Mouse (Mus musculus) forebrain, embryonic 11.5 days (tissue): ENCODE data around the gene Nr4a3. TPM values are rescaled to one million over a fixed set of nuclear protein-coding genes. Genes with fewer than 3 reads are reported as not detected.
A peak's percentile ranks its signal among the peaks of the same experiment; 100 is the strongest.

ENCODE experiments used
- ATAC-seq: fragments of 200-750 bp; cut with Nextera tagmentation; replicated peaks from 2 replicates; pipeline ENCODE4 v1.8.0; 2017; ENCODE audit warnings: moderate TSS enrichment; ENCODE audit not compliant: low FRiP score
- DNase-seq: peaks from one replicate; pipeline ENCODE4 v3.0.0-alpha.2; 2017; ENCODE audit warnings: low spot score
- H3K27ac ChIP-seq: fragments of 300-500 bp; sonication (generic); 2 replicates; pipeline ENCODE4 v1.5.1; 2014; ENCODE audit warnings: low read depth, low read length
- H3K27me3 ChIP-seq: fragments of 300-500 bp; sonication (generic); 2 replicates; pipeline ENCODE4 v1.6.1; 2014; ENCODE audit warnings: mild to moderate bottlenecking, low read length, mixed read lengths; ENCODE audit not compliant: control insufficient read depth, insufficient read depth
- H3K36me3 ChIP-seq: fragments of 300-500 bp; sonication (generic); 2 replicates; pipeline ENCODE4 v1.6.1; 2014; ENCODE audit warnings: mild to moderate bottlenecking, low read length, moderate library complexity, mixed read lengths; ENCODE audit not compliant: control insufficient read depth, insufficient read depth
- H3K4me1 ChIP-seq: fragments of 300-500 bp; sonication (generic); replicated peaks from 2 replicates; pipeline ENCODE4 v1.6.1; 2014; ENCODE audit warnings: low read length, mixed read lengths; ENCODE audit not compliant: control insufficient read depth, insufficient read depth
- H3K4me2 ChIP-seq: fragments of 300-500 bp; sonication (generic); 2 replicates; pipeline ENCODE4 v1.6.1; 2014; ENCODE audit warnings: low read depth, mild to moderate bottlenecking, low read length, moderate library complexity, mixed read lengths; ENCODE audit not compliant: severe bottlenecking
- H3K4me3 ChIP-seq: fragments of 300-500 bp; sonication (generic); 2 replicates; pipeline ENCODE4 v1.5.1; 2014; ENCODE audit warnings: low read depth, low read length
- H3K9ac ChIP-seq: fragments of 300-500 bp; sonication (generic); 2 replicates; pipeline ENCODE4 v1.6.1; 2014; ENCODE audit warnings: low read length
- H3K9me3 ChIP-seq: fragments of 300-500 bp; sonication (generic); 2 replicates; pipeline ENCODE4 v1.6.1; 2016; ENCODE audit warnings: low read length, mixed read lengths; ENCODE audit not compliant: control insufficient read depth
- WGBS: fragments of 180-500 bp; shearing (Covaris S2); extraction: QIAGEN DNeasy Blood & Tissue Kit; methylation state at CpG from one replicate; pipeline ENCODE4 v1.1.7; 2014; 5-methylcytosine and 5-hydroxymethylcytosine counted together
- polyA plus RNA-seq: library from polyadenylated mRNA; unstranded; fragments of >200 nt; fragmentation: Nextera tagmentation; extraction: Ambion mirVana; gene quantifications from 2 replicates; pipeline ENCODE4 v1.2.1, GENCODE M21; 2014

Gene Nr4a3
- polyA plus RNA-seq: 0.31 and 0.71 TPM in 2 replicates

- H3K9me3 ChIP-seq: no peaks in the 10 kb centered on the region
- peak within 1 kb of the TSS; percentile 97 for H3K4me2 ChIP-seq
- H3K9ac ChIP-seq: peak within 1 kb of the TSS; percentile 70
- peak within 1 kb of the TSS; percentile 59 for H3K4me3 ChIP-seq
- ATAC-seq (peak; percentile 77), DNase-seq (peak; percentile 91)
- peaks cover 17% of the 10 kb centered on the region; the same call in 1 of the 2 replicates for H3K4me1 ChIP-seq
- under 1% methylated on average over 51 of the region's 54 CpGs for WGBS
- H3K36me3 ChIP-seq: no peaks in the 10 kb centered on the region
- H3K27me3 ChIP-seq: peaks cover 19% of the 10 kb centered on the region
- peak within 1 kb of the TSS; percentile 69 for H3K27ac ChIP-seq
These were observed at the start of gene Nr4a3 for GRCm38 (mm10) chr4:48044491-48045211. Gene Nr4a3 (plus strand): TSS chr4:48045153.

DNA sequence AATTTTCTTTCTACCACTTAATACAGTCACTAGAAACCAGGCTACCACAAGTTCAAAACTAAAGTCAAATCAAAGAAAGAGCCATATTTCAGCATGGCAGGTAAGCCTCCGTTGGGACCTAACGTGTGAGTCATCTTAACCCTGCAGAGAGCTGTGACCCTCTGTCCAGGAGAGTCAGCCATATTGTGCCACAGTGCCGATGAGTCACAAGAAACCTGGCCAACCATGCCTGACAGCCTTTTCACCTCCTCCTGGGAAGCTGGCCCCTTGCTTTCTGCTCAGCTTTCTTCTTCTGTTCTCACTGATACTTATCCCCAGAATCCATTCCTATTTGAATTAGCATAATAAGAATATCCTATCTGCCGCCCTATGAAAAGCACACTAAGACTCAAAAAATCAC, 42.0 kb upstream of the Nr4a3 start:
- Histone ChIP-seq H3K4me1 (no peaks in the 10 kb centered on the region), H3K27me3 (no peaks in the 10 kb centered on the region), H3K27ac (no peak overlapping the region), H3K4me2 (no peak overlapping the region), H3K36me3 (no peaks in the 10 kb centered on the region), H3K9ac (no peak overlapping the region), H3K4me3 (no peak overlapping the region), H3K9me3 (no peaks in the 10 kb centered on the region)
- ATAC-seq (no peak), DNase-seq (no peak)
- WGBS: 91% methylated on average over 4 of the region's 4 CpGs

GRCm38 (mm10) chr4:48003456-48003855, 41.5 kb upstream of the Nr4a3 start:
- Histone ChIP-seq H3K4me3 (no peak overlapping the region), H3K9me3 (no peaks in the 10 kb centered on the region), H3K27ac (no peak overlapping the region), H3K4me2 (no peak overlapping the region), H3K36me3 (no peaks in the 10 kb centered on the region), H3K27me3 (no peaks in the 10 kb centered on the region), H3K9ac (no peak overlapping the region), H3K4me1 (no peaks in the 10 kb centered on the region)
- WGBS: 91% methylated on average over 3 of the region's 3 CpGs
- ATAC-seq (no peak), DNase-seq (no peak)

- ATAC-seq (no peak), DNase-seq (no peak)
- H3K9ac ChIP-seq: no peak overlapping the region
- H3K4me2 ChIP-seq: no peak overlapping the region
- no peaks in the 10 kb centered on the region for H3K27me3 ChIP-seq
- H3K9me3 ChIP-seq: no peaks in the 10 kb centered on the region
- no peaks in the 10 kb centered on the region for H3K4me1 ChIP-seq
- H3K4me3 ChIP-seq: no peak overlapping the region
- no peak overlapping the region for H3K27ac ChIP-seq
- 96% methylated on average over 3 of the region's 3 CpGs for WGBS
- no peaks in the 10 kb centered on the region for H3K36me3 ChIP-seq
These were observed 38.6 kb upstream of the Nr4a3 start for GRCm38 (mm10) chr4:48006355-48006754.

- H3K27ac ChIP-seq: no peak overlapping the region
- H3K4me3 ChIP-seq: no peak overlapping the region
- H3K36me3 ChIP-seq: no peaks in the 10 kb centered on the region
- no peak overlapping the region for H3K9ac ChIP-seq
- H3K9me3 ChIP-seq: no peaks in the 10 kb centered on the region
- no peaks in the 10 kb centered on the region for H3K27me3 ChIP-seq
- DNase-seq (no peak), ATAC-seq (no peak)
- no peaks in the 10 kb centered on the region for H3K4me1 ChIP-seq
- WGBS: 90% methylated on average over 3 of the region's 3 CpGs
- no peak overlapping the region for H3K4me2 ChIP-seq
These were observed 32.7 kb upstream of the Nr4a3 start for GRCm38 (mm10) chr4:48012209-48012608.

- no peak for DNase-seq
- Histone ChIP-seq H3K4me1 (no peaks in the 10 kb centered on the region), H3K9me3 (no peaks in the 10 kb centered on the region), H3K27ac (no peak overlapping the region), H3K36me3 (no peaks in the 10 kb centered on the region), H3K4me3 (no peak overlapping the region), H3K27me3 (no peaks in the 10 kb centered on the region), H3K9ac (no peak overlapping the region), H3K4me2 (no peak overlapping the region)
- no peak for ATAC-seq
- WGBS: 74% methylated on average over 3 of the region's 3 CpGs
These were observed 22.0 kb upstream of the Nr4a3 start for GRCm38 (mm10) chr4:48022966-48023365.

- DNase-seq: no peak
- no peaks in the 10 kb centered on the region for H3K36me3 ChIP-seq
- H3K9ac ChIP-seq: no peak overlapping the region
- no peak for ATAC-seq
- H3K4me1 ChIP-seq: no peaks in the 10 kb centered on the region
- WGBS: 59% methylated on average over 24 of the region's 24 CpGs
- no peaks in the 10 kb centered on the region for H3K27me3 ChIP-seq
- H3K4me3 ChIP-seq: no peak overlapping the region
- H3K27ac ChIP-seq: no peak overlapping the region
- no peaks in the 10 kb centered on the region for H3K9me3 ChIP-seq
- no peak overlapping the region for H3K4me2 ChIP-seq
These were observed 15.3 kb upstream of the Nr4a3 start for GRCm38 (mm10) chr4:48029652-48030051.

GRCm38 (mm10) chr4:48034287-48034686, 10.7 kb upstream of the Nr4a3 start:
- no peaks in the 10 kb centered on the region for H3K9me3 ChIP-seq
- 85% methylated on average over 9 of the region's 9 CpGs for WGBS
- H3K4me3 ChIP-seq: no peak overlapping the region
- DNase-seq (no peak), ATAC-seq (no peak)
- no peaks in the 10 kb centered on the region for H3K4me1 ChIP-seq
- no peaks in the 10 kb centered on the region for H3K27me3 ChIP-seq
- H3K4me2 ChIP-seq: no peak overlapping the region
- H3K9ac ChIP-seq: no peak overlapping the region
- no peaks in the 10 kb centered on the region for H3K36me3 ChIP-seq
- H3K27ac ChIP-seq: no peak overlapping the region

DNA sequence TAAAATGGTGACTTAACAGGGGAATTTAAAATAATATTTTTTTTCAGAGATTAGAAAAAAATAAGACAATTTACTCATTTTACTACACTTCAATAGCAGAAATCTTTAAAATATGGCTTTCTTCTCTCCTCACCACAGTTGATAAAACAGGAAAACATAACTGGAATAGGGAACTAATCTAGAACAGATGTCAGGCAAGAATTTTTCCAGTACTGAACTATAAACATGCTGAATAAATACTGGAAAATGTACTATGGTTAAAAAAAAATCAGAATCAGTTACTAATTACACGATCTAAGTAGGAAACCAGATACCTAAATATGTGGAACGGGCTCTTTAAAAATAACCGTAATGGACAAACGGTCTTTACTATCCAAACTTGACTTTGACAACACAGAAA, 7.3 kb upstream of the Nr4a3 start:
- ATAC-seq (no peak), DNase-seq (no peak)
- no peak overlapping the region for H3K4me3 ChIP-seq
- H3K4me1 ChIP-seq: no peaks in the 10 kb centered on the region
- H3K36me3 ChIP-seq: no peaks in the 10 kb centered on the region
- H3K4me2 ChIP-seq: no peak overlapping the region
- WGBS: 85% methylated on average over 4 of the region's 4 CpGs
- H3K27ac ChIP-seq: no peak overlapping the region
- H3K9me3 ChIP-seq: no peaks in the 10 kb centered on the region
- no peak overlapping the region for H3K9ac ChIP-seq
- no peaks in the 10 kb centered on the region for H3K27me3 ChIP-seq
